Mouse (Mus musculus): Measurements from ENCODE around the gene Pdk4. TPM values are rescaled to one million over a fixed set of nuclear protein-coding genes. Genes with fewer than 3 reads are reported as not detected.

Pdk4 gene
- 1.4 and 1.6 TPM in 2 replicates for polyA plus RNA-seq (2016; fragmentation: Nextera tagmentation; extraction: Ambion mirVana)

DNA sequence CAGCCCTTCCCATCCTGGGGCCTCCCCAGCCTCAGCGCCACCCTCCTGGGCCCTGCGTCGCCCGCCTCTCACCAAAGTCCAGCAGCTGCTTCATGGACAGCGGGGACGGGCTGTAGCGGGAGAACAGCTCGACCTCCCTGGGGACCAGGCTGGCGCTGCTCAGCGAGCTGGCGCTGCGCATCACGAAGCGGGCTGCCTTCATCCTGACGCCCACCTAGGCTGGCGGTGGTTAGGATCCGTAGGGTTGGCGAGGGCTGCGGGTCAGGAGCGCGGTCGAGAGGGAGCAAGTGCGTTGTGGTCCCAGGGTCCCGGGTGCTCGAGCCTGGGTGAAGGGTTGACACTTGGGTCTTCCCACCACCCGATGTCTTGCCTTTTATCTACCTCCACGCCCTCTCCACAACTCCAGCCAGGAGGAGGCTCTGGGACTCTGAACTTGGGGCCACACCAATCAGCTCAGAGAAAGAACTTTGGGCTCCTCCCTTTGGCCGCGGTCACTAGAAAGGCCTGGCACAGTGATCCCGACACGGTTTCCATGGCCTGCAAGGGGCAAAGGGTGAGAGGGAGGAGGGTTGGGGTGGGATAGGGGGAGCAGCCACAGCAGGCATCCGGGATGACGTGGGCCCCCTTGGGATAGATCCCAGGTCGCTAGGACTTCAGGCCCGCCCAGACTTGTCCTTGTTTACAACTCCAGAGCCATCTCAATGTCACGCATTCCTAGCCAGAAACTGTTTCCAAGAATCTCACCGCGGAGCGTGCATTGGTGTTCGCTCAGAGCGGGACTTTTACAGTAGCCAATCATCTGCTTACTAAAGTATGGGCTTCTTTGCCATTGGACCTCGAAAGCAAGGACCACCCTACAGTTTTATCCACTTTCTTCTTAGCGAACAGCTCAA, at the start of gene Pdk4:
Gene Pdk4, minus strand, starts transcription at position 349 of the 893 bp plus-strand sequence.
- H3K27ac ChIP-seq = no peak within 1 kb of the TSS

DNA sequence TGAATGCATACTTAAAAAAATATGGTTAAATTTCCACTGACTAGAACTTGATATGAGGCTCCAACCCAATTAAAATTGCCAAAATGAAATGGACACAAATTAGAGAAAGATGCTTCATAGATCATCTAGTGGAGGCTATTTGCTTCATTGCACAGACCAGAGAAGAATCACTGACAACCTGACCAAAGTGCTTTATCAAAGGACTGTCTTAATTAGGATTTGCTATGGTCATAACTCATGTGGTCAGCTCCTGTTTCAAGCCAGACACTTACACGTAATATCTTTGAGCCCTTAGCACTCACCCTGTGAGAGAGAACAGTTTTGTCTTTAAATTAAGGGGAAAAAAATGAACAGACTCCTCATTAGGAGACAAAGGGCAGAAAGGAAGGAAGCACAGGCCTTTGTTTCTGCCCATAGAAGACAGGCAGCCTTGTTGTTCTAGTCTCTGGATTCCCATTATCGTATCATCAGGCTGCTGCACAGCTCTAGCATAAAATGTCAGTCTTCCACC, 41.8 kb upstream of the Pdk4 start:
- no peaks in the 10 kb centered on the region for H3K4me1 ChIP-seq (replicated peaks)
- H3K27me3 ChIP-seq = no peaks in the 10 kb centered on the region
- no peaks in the 10 kb centered on the region for H3K9me3 ChIP-seq
- 65% methylated on average over 2 of the region's 2 CpGs for WGBS
- H3K9ac ChIP-seq (replicated peaks) = no peak overlapping the region
- no peak overlapping the region for H3K4me3 ChIP-seq (replicated peaks)
- no peak for ATAC-seq (ENCODE audit: insufficient number of reproducible peaks, insufficient read depth, low FRiP score, low TSS enrichment, low read depth)
- no peaks in the 10 kb centered on the region for H3K36me3 ChIP-seq
- no peak overlapping the region for H3K27ac ChIP-seq
- no peak overlapping the region for H3K4me2 ChIP-seq

More for the DNA sequence above, at the start of gene Pdk4:
- H3K27me3 ChIP-seq = no peaks in the 10 kb centered on the region
- under 1% methylated on average over 43 of the region's 43 CpGs for WGBS
- H3K9me3 ChIP-seq = no peaks in the 10 kb centered on the region
- peak within 1 kb of the TSS; percentile 98 for H3K4me2 ChIP-seq
- ATAC-seq (ENCODE audit: insufficient number of reproducible peaks, insufficient read depth, low FRiP score, low TSS enrichment, low read depth) = peak; percentile 95
- no peaks in the 10 kb centered on the region for H3K36me3 ChIP-seq
- no peaks in the 10 kb centered on the region for H3K4me1 ChIP-seq (replicated peaks)
- H3K9ac ChIP-seq (replicated peaks) = peak within 1 kb of the TSS; percentile 64
- H3K4me3 ChIP-seq (replicated peaks) = peak within 1 kb of the TSS; percentile 59

DNA sequence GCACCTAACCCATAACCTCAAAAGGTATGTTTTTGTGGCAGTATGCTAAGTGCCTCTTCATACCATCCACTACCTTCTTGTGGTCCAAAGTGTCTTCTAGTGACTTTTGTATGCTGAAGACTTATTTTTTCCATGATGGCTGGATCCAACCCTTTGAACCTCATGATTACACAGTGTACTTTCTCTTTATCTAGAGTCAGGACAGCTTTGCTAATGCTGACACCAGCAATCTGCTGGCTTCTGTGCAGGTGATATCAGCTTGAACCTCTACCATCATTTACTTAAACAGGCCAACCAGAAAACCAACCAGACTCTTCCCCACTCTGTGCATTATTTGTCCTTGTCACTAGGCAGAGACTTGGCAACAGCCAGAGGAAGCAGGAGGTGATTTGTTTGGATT, 39.6 kb upstream of the Pdk4 start:
- ATAC-seq (ENCODE audit: insufficient number of reproducible peaks, insufficient read depth, low FRiP score, low TSS enrichment, low read depth) = no peak
- H3K9me3 ChIP-seq = no peaks in the 10 kb centered on the region
- H3K4me1 ChIP-seq (replicated peaks) = no peaks in the 10 kb centered on the region
- no peak overlapping the region for H3K9ac ChIP-seq (replicated peaks)
- no peaks in the 10 kb centered on the region for H3K36me3 ChIP-seq
- no peak overlapping the region for H3K4me3 ChIP-seq (replicated peaks)
- no peak overlapping the region for H3K4me2 ChIP-seq
- H3K27ac ChIP-seq = no peak overlapping the region
- H3K27me3 ChIP-seq = no peaks in the 10 kb centered on the region

DNA sequence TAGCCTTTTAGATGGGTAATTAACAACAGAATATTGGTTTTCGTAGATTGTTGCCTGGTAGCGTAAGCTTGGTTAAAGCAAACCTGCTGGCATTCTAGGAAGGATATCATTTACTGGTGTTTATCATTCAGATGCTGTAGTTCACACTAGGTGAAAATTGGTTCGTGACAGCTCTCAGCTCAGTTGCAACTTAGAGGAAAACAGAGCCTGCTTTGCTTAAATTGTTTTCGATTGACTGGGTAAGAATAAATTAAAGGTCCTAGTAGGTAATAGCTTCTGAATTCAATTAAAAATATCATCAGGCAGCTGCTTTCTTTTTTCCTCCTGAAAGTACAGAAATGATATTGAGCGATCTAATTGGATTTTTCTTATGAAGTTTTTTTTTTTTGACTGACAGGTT, 21.0 kb upstream of the Pdk4 start:
- H3K36me3 ChIP-seq = no peaks in the 10 kb centered on the region
- no peaks in the 10 kb centered on the region for H3K27me3 ChIP-seq
- no peak overlapping the region for H3K4me3 ChIP-seq (replicated peaks)
- ATAC-seq (ENCODE audit: insufficient number of reproducible peaks, insufficient read depth, low FRiP score, low TSS enrichment, low read depth) = no peak
- 73% methylated on average over 5 of the region's 5 CpGs for WGBS
- H3K4me1 ChIP-seq (replicated peaks) = no peaks in the 10 kb centered on the region
- H3K9me3 ChIP-seq = no peaks in the 10 kb centered on the region
- no peak overlapping the region for H3K27ac ChIP-seq
- H3K4me2 ChIP-seq = no peak overlapping the region
- H3K9ac ChIP-seq (replicated peaks) = no peak overlapping the region

DNA sequence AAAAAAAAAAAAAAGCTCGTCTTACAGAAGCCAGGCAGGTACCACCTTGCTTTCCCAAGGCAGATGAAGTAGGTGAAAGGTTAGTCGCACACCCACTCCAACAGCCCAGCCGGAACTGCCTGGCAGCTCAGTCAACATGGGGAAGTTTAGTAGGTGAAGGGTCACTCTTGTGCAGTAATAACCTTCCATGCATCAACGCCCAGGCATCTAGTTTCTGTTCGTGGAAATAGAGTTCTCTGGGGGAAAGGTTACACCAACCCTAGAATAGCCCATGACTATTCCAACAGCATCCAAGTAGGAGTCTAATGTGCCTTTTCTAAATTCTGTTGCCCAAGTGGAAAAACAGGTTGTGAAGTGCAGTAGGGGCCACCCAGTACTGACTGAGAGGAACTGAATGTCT, 13.6 kb upstream of the Pdk4 start:
- Histone ChIP-seq H3K9ac (replicated peaks) (no peak overlapping the region), H3K4me1 (replicated peaks) (peaks cover 12% of the 10 kb centered on the region), H3K4me3 (replicated peaks) (no peak overlapping the region), H3K4me2 (no peak overlapping the region; the same call in 1 of the 2 replicates), H3K9me3 (no peaks in the 10 kb centered on the region), H3K27me3 (no peaks in the 10 kb centered on the region), H3K27ac (no peak overlapping the region), H3K36me3 (no peaks in the 10 kb centered on the region)
- WGBS = 33% methylated on average over 5 of the region's 5 CpGs
- 0 out of 2 replicates have a peak, but pooled peaks have one; percentile 37 for ATAC-seq (ENCODE audit: insufficient number of reproducible peaks, insufficient read depth, low FRiP score, low TSS enrichment, low read depth)

DNA sequence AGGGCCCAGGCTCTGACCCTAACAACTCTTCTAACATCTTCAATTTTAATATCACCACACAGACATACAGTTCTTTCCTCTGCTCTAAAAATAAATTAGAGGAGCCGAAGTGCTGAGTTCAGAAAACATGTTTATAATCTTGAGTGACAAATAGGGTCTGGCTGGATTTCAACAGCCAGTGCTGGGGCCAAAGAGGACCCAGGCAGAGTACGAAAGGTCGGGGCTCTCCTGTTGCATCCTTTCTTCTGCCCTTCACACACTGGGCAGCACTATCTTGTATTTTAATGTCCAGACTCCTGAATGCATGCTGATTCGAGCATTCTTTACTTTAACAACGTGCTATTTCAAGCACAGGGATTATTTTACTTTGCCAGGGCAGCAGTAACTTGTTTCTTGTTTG, 13.2 kb upstream of the Pdk4 start:
- Histone ChIP-seq H3K9me3 (no peaks in the 10 kb centered on the region), H3K27me3 (no peaks in the 10 kb centered on the region), H3K9ac (replicated peaks) (no peak overlapping the region), H3K4me1 (replicated peaks) (peaks cover 12% of the 10 kb centered on the region), H3K36me3 (no peaks in the 10 kb centered on the region), H3K4me2 (no peak overlapping the region), H3K27ac (no peak overlapping the region), H3K4me3 (replicated peaks) (no peak overlapping the region)
- ATAC-seq (ENCODE audit: insufficient number of reproducible peaks, insufficient read depth, low FRiP score, low TSS enrichment, low read depth) = no peak
- WGBS = 50% methylated on average over 5 of the region's 5 CpGs

DNA sequence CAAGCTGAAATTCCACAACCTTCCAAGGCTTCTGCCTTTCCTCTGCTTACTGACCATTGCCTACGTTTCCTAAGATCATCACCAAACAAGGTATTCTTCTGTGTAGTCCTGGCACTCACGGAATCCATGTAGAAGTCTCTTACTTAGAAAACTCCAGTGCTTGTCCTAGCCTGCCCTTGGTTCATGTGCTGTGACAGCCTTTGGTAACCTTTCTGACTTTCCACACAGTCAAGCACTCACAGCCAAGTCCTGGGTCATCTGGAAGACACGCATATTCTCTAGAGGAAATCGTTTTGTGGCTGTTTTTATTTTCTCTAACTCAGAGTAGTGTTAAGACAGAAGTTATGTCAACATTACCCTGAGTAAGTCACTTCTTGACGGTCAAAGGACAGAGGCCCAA, 11.7 kb upstream of the Pdk4 start:
- WGBS = 88% methylated on average over 5 of the region's 5 CpGs
- Histone ChIP-seq H3K9ac (replicated peaks) (no peak overlapping the region), H3K36me3 (no peaks in the 10 kb centered on the region), H3K4me3 (replicated peaks) (no peak overlapping the region), H3K9me3 (no peaks in the 10 kb centered on the region), H3K4me2 (no peak overlapping the region), H3K27ac (no peak overlapping the region), H3K27me3 (no peaks in the 10 kb centered on the region), H3K4me1 (replicated peaks) (peaks cover 12% of the 10 kb centered on the region)
- no peak for ATAC-seq (ENCODE audit: insufficient number of reproducible peaks, insufficient read depth, low FRiP score, low TSS enrichment, low read depth)

DNA sequence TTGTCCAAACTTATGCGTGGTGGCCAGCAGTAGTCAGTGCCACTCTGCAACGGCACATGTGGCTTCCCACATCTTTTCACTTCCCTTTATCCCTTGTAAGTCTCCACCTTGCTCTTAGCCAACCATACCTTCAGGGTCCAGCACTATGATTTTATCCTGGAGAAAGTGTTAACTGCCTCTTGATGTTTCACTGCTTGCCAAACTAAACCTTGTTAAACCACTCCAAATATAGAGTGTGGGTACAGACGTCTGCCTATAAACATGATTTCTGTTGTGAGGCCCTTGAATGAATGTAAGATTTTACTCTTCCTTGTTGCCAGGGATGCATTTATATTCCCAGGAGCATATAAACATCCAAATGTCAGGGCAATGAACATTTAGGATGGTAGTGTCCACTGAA, 10.2 kb upstream of the Pdk4 start:
- Histone ChIP-seq H3K36me3 (no peaks in the 10 kb centered on the region), H3K27ac (no peak overlapping the region), H3K4me1 (replicated peaks) (peaks cover 12% of the 10 kb centered on the region), H3K9ac (replicated peaks) (no peak overlapping the region), H3K27me3 (no peaks in the 10 kb centered on the region), H3K4me3 (replicated peaks) (no peak overlapping the region), H3K4me2 (no peak overlapping the region), H3K9me3 (no peaks in the 10 kb centered on the region)
- 83% methylated on average over 3 of the region's 3 CpGs for WGBS
- no peak for ATAC-seq (ENCODE audit: insufficient number of reproducible peaks, insufficient read depth, low FRiP score, low TSS enrichment, low read depth)

DNA sequence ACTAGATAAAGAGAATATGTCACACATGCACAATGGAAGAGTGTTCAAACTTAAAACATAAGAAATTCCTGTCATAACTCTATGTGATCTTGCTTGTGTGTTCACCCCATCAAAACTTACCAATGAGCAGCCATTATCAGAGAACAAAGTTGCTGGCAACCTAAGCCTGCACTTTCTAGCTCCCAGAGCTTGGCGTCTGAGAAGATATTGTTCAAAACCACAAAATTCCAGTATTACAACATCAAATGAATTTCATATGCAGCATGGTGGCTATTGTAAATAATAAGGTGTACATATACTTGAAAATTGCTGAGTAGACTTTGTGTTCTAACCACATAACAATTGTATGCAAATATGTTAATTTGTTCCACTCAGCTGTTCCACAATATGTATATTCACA, 6.7 kb upstream of the Pdk4 start:
- Histone ChIP-seq H3K9me3 (no peaks in the 10 kb centered on the region), H3K4me2 (no peak overlapping the region), H3K4me3 (replicated peaks) (no peak overlapping the region), H3K4me1 (replicated peaks) (no peaks in the 10 kb centered on the region), H3K36me3 (no peaks in the 10 kb centered on the region), H3K27ac (no peak overlapping the region), H3K27me3 (no peaks in the 10 kb centered on the region), H3K9ac (replicated peaks) (no peak overlapping the region)
- WGBS = 89% methylated on average over 1 of the region's 1 CpGs
- no peak for ATAC-seq (ENCODE audit: insufficient number of reproducible peaks, insufficient read depth, low FRiP score, low TSS enrichment, low read depth)

DNA sequence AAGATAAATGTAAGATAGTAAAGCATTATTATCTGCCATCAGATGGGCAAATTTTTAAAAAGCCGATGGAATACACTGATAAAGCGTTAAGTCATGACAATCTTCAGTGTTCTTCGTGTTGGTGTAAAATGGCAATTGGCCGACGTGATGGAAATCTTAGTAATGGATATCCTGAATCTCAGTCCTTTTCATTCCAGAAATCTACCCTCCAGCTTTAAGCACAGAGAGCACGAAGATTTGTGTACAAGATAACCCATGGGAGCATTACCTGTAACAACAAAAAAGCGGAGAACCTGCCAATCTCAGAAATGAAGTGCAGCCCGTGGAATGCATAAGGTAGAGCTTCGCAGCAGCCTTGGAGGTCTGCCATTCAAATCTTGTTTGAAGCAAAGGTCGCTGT, 5.4 kb upstream of the Pdk4 start:
- Histone ChIP-seq H3K9ac (replicated peaks) (no peak overlapping the region), H3K4me3 (replicated peaks) (no peak overlapping the region), H3K4me2 (no peak overlapping the region), H3K27me3 (no peaks in the 10 kb centered on the region), H3K4me1 (replicated peaks) (no peaks in the 10 kb centered on the region), H3K9me3 (no peaks in the 10 kb centered on the region), H3K27ac (no peak overlapping the region), H3K36me3 (no peaks in the 10 kb centered on the region)
- no peak for ATAC-seq (ENCODE audit: insufficient number of reproducible peaks, insufficient read depth, low FRiP score, low TSS enrichment, low read depth)
- 85% methylated on average over 10 of the region's 10 CpGs for WGBS

DNA sequence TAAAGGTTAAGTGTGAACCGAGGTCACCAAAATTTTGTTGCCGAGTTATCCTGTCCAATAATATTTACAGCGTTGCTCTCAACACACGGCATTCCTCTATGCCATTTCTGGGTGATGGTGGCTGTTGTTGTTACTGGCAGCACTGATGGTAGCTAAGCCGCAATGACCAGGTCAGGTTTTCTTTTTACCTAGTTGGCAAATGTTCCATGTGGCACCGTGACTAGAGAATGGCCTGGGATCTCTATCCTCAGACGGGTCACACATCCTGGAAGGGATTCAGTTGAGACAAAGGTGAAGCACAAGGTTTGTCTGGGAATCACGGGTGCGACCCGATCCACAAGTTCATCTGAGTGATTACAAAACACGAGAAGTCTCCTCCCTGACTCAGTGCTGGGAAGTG, 2.6 kb upstream of the Pdk4 start:
- no peak overlapping the region for H3K9ac ChIP-seq (replicated peaks)
- H3K4me3 ChIP-seq (replicated peaks) = no peak overlapping the region
- H3K36me3 ChIP-seq = no peaks in the 10 kb centered on the region
- H3K9me3 ChIP-seq = no peaks in the 10 kb centered on the region
- H3K4me1 ChIP-seq (replicated peaks) = no peaks in the 10 kb centered on the region
- H3K27ac ChIP-seq = no peak overlapping the region
- H3K27me3 ChIP-seq = no peaks in the 10 kb centered on the region
- no peak for ATAC-seq (ENCODE audit: insufficient number of reproducible peaks, insufficient read depth, low FRiP score, low TSS enrichment, low read depth)
- H3K4me2 ChIP-seq = no peak overlapping the region
- WGBS = 88% methylated on average over 11 of the region's 11 CpGs

DNA sequence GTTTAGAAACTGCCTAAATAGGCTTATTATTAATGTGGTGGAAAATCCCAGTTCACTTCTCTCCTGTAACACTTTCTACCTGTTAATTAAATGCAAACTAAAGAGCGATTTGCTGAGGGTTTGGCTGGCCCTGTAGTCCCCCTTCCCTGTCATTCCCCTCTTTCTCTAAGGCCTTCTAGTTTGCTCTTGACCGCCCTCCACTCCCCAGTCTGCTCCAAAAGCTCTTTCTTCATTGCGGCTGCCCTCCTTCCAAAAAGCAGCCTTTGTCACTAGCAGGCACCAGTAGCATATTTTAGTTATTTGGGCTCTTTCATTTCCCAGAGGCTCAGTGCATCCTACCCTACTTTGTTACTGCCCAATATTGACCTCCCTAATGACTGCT, 736 bp upstream of the Pdk4 start:
- no peak for ATAC-seq (ENCODE audit: insufficient number of reproducible peaks, insufficient read depth, low FRiP score, low TSS enrichment, low read depth)
- H3K4me1 ChIP-seq (replicated peaks) = no peaks in the 10 kb centered on the region
- H3K9me3 ChIP-seq = no peaks in the 10 kb centered on the region
- H3K36me3 ChIP-seq = no peaks in the 10 kb centered on the region
- no peak overlapping the region for H3K9ac ChIP-seq (replicated peaks)
- WGBS = 42% methylated on average over 3 of the region's 3 CpGs
- no peaks in the 10 kb centered on the region for H3K27me3 ChIP-seq
- H3K27ac ChIP-seq = no peak overlapping the region
- H3K4me3 ChIP-seq (replicated peaks) = 0 out of 2 replicates have a peak overlapping the region, but pooled peaks have one; percentile 6
- peak overlapping the region; percentile 98 for H3K4me2 ChIP-seq
